Mouse (Mus musculus) cerebellum, postnatal 10 days (tissue): ENCODE measurements at regions not wholly inside any gene's neighbourhood (a gene's known extent, or its start where the extent isn't known, plus 50 kb on each side); places are given as distances from the start of the nearest gene placed in this dataset.

Experiments
- DNase-seq, 2 experiments: peaks; one replicate each; pipeline ENCODE4 v3.0.0; 2021; ENCODE audit warnings: mixed read lengths in 2 of 2

DNA sequence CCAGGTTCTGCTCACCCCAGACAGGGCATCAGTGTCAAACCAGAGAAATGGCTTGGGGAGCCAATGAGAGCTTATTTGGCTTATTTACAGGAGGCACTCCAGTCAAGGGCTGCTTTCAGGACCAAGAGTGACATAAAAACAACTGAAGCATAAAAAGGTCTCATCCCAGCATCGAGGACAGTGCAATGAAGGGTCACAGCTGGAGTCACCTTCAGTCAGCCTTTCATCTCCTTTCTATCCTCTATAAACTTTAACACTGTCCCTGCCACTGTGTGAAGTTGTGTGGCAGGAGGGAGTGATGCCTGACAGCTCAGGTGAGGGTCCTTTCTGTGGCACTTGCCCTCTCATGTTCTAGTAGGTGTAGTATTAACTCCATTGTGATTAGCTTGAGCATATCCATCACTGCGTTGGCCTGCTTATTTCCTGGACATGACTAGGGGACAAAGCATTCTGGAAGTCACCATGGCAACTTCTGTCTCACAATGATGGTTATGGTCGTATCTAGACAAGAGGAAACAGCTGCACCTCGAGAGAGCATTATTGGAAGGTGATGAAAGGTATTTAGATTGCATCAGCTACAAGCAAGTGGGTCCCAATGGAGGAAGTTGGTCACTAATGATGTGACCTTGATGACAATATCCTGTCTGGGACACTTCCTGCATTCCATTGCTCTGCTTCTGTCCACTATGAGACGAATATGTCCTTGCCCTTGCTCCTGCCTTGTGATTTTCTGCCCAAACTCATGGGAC is 87.8 kb upstream of the Enpp6 start:
- DNase-seq, result no peak

GRCm38 (mm10) chr8:46900826-46901225 is 85.9 kb upstream of the Enpp6 start:
- no peak for DNase-seq

- no peak for DNase-seq
Measured at GRCm38 (mm10) chr8:46904731-46905130, 82.0 kb upstream of the Enpp6 start.

DNA sequence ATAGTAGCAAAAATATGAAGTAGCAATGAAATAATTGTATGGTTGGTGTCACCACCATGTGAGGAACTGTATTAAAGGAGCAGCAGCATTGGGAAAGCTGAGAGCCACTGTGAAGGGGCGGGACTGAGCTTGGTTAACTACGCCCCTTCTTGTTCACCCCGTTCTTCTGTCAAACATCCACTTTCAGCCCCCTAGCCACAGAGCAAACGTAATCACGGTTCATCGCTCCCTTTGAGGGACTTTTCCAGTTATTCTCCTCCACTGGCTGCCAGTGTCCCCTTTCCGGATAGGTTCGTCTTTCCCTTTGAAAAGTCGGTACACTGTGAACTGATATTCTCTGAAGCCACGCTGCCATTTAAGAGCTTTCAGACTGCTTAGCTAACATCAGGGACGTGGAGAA is 79.3 kb upstream of the Enpp6 start:
- no peak for DNase-seq

DNA sequence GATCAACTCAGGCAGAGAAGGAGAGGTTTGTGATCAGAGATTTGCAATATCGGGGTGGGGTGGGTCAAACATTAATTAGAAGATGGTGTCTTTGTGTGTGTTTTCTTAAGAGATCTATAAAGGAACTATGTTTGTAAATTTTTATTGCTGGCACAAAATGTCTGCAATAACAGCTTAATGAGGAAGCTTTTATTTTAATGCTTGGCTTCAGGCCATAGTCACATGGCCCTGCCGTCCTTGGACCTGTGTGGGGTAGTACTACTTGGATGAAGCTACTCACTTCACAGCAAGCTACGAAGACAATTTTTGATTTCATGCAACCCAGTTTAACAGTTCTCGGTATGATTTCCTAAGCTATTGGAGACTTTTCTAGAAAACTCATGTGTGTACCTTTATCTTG is 78.5 kb upstream of the Enpp6 start:
- no peak for DNase-seq

DNA sequence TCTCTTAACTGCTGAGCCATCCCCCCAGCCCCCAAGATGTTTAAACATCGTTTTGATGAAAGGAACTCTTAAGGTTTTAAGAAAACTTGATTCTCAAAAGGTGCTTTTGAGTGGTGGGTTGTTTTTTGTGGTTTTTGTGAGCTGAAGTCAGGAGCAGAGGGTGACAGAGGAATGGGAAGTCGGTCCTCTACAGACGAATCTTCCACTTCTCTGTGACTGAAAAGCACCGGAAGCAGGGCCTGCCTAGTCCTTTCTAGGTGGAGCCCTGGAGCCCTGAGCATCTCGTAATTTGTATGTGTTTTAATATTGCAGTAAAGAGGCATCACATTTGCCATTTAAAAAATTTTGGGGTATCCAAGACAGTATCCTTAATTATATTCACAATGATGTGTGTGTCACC is 72.7 kb upstream of the Enpp6 start:
- no peak for DNase-seq

DNA sequence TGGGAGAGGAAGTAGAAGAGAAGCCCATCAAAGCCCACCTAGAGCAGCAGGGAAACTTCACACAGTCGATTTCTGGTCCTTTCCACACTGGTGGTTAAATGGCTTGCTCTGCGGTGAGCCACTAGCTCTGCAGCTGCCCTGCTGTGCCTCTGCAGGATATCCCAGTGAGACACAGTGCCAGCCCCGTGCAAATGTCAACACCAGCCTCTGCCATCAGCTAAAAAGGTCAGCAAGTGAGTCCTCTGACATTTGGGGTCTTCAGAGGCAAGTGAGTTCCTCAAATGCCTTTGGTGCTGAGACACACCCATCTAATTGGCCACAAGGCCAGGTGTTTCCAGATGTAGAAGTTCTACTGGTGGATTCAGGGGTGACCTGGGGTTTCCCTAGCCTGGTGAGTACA is 66.6 kb upstream of the Enpp6 start:
- DNase-seq, result no peak

GRCm38 (mm10) chr8:46921075-46921474 is 65.6 kb upstream of the Enpp6 start:
- no peak for DNase-seq

GRCm38 (mm10) chr8:46921585-46921984 is 65.1 kb upstream of the Enpp6 start:
- peak; percentile 40 to 47 for DNase-seq

DNA sequence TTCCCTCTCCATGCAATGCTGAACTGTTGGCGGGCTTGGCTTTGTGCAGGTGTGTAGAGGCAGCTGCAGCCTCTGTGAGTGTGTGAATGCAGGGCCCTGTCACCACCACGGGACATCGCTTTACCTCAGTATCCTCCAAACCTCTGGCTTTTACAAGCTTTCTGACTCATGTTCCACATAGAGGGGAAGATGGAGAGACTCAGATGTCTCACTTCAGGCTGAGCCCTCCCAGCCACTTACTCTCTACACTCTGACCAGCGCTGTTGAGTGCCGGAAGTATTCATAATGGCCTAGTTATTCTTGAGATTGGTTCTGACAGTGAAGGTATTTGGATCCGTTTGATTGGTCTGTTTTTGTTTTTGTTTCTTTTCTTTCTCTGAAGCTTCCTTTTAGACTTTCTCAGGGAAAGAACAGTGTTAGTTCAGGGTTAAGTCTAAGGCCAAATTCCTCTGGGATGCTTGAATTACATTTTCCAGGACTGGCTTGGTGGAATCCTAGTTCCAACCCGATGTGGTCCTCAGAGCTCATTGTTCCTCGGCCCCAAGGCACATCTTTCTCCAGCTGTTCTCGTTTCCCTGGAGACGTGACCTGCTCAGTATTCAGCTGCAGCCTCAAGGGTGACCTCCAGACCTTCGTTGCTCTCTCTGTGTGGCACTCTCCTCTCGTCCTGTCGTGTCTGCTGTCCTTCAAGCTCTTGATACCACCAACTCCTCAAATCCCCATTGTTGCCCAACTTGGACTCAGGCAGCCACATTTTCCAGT is 61.7 kb upstream of the Enpp6 start:
- no peak for DNase-seq

DNA sequence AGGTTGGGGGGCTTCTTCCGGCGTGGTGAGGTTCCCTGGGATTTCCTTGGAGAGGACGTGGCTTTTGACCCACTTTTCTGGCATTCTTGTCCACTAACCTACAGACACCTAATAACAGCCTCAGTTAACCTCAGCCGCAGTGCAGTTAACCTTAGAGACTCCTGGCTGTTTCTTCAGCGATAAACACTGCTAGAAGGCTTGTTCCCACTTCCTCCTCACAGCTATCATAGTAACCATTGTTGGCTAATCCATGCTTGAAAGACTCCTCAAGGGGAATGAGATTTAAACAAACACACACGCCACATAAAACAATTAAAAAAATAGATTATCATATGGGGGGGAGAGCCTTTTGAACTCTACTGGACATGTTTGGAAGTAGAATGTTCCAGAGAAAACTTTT is 58.0 kb upstream of the Enpp6 start:
- no peak for DNase-seq

DNA sequence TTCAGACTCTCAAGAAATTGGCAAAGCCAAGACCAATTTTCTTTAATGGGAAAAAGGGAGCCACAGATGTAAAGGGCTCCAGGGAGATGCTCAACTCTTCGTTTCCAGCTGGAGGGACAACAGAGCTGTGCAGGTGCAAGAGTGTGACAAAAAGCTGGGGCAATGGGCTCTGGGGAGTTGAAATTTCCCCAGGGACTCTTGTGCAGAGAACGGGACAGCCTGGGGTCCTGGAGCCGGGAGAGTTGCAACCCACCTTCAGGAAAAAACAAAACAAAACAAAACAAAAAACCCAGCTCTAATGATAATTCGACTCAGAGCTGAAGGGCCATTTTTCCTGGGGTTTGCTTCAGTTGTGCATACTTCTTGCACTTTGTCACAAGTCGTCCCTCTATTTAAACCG is 57.0 kb upstream of the Enpp6 start:
- DNase-seq, result no peak

DNA sequence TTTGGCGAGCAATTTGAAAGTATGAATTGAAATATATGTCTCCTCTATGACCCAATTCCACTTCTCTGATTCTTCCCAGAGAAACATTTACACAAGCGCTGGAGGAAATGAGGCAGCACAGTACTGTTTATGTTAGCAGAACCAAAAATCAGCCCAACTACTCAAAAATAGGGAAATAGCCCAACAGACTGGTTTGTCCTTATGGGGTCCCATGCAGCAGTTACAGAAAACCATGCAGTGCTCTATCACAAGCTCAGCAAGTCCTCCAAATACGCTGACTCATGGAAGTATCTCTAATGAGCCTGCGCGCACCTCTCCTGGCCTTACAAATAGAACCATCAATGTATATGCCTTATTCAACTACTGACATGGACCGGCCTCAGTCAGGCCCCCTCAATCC is 55.4 kb upstream of the Enpp6 start:
- no peak for DNase-seq

GRCm38 (mm10) chr8:46933256-46933655 is 53.4 kb upstream of the Enpp6 start:
- no peak for DNase-seq

DNA sequence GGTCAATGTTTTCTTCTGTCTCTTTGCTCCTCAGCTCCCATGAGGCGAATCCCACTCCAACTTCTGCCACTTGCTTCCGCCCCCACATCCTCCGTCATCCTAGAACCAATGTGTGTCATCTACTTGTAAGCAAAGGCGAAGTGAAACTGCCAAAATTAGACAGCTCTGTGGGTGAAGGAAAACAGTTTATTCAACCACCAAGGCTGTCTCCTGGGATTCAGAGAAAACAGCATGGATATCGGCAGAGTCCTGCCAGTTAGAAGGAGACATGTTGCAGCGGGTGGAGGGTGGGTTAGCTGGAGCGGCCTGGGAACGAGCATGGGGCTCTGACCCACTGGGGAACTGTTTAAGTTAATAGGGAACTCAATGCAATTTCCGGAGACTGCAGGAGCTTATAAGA is 52.4 kb upstream of the Enpp6 start:
- no peak for DNase-seq

- DNase-seq, result peak; percentile 67 to 75
Measured at GRCm38 (mm10) chr8:46934898-46935297, 51.8 kb upstream of the Enpp6 start.

- peak; percentile 21 to 26 for DNase-seq
Measured at GRCm38 (mm10) chr8:46936039-46936438, 50.6 kb upstream of the Enpp6 start.
